Mouse (Mus musculus): ENCODE data around the gene Arl5c.

DNA sequence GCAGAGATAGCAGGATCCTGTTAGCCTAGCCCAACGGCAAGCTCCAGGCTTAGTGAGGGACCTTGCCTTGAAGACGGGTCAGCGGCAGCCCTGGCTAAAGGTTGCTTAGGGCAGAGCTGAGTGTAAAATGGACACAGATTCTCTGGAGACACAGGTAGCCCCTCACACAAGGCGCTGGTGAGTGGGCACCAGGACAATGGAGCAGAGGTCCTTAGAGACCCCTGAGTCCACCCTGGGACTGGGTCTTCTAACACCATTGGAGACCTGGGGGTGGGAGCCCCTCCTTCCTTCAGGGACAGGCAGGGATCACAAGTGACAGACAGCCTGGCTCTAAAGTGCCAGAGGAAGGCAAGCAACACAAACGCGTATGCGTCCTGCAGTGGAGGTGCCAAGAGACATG lies 25.2 kb downstream of the Arl5c start:
- TF ChIP-seq FLI1 (IDR thresholded peaks at IDR 0.05; ENCODE audit: low read length) (no peak), GATA1 (IDR thresholded peaks at IDR 0.05; ENCODE audit: borderline replicate concordance, low read length) (no peak)
